Comparison of ENCODE assay signal across 23 mouse cellular contexts in genomic region chr11:8067330-8067729, GRCm38 (mm10).
DNase-seq lines count a peak whose midpoint lies in the region; ATAC-seq and TF ChIP-seq lines count a peak whose summit lies in the region.
"Had no signal": no experiment of that assay in that cellular context is flagged by ENCODE, and none has a peak within 500 bp of the region (broad histone marks: within the 10 kb centered on the region; RNA-seq: fewer than 3 reads in every experiment).

No protein-coding gene starts in this region.

- no peaks in the 10 kb centered on the region for H3K27me3 ChIP-seq in intestine, embryonic 15.5 days (replicated peaks)
- no peaks in the 10 kb centered on the region for H3K27me3 ChIP-seq in intestine, postnatal 0 days (replicated peaks; ENCODE audit: control insufficient read depth, insufficient read depth, low read length)
- no peaks in the 10 kb centered on the region for H3K27me3 ChIP-seq in midbrain, postnatal 0 days (ENCODE audit: insufficient read depth, low read length)
- H3K27me3 ChIP-seq: embryonic facial prominence, embryonic 13.5 days; embryonic facial prominence, embryonic 15.5 days; forebrain, embryonic 12.5 days; Patski had no signal

- peak; percentile 56; the same call in 1 of the 2 replicates for ATAC-seq in intestine, embryonic 15.5 days
- peak; percentile 60 for ATAC-seq in intestine, postnatal 0 days
- no peak for ATAC-seq in midbrain, postnatal 0 days (ENCODE audit: low FRiP score)
- ATAC-seq: activated CD4-positive, CD25-positive, alpha-beta regulatory T cell, adult 4 months; forebrain, embryonic 14.5 days; forebrain, embryonic 16.5 days; Patski had no signal

- no peaks in the 10 kb centered on the region for H3K36me3 ChIP-seq in intestine, embryonic 15.5 days
- no peaks in the 10 kb centered on the region for H3K36me3 ChIP-seq in intestine, postnatal 0 days (ENCODE audit: control insufficient read depth, insufficient read depth)
- H3K36me3 ChIP-seq in midbrain, postnatal 0 days (ENCODE audit: insufficient read depth, low read length) = no peaks in the 10 kb centered on the region
- H3K36me3 ChIP-seq: embryonic facial prominence, embryonic 13.5 days; embryonic facial prominence, embryonic 15.5 days; forebrain, embryonic 10.5 days; forebrain, embryonic 12.5 days had no signal

- no peak for TF ChIP-seq CTCF in intestine, postnatal 0 days (IDR thresholded peaks at IDR 0.05; ENCODE audit: low read depth)
- TF ChIP-seq CTCF in midbrain, postnatal 0 days (IDR thresholded peaks at IDR 0.05) = no peak

- H3K9me3 ChIP-seq in intestine, embryonic 15.5 days = no peaks in the 10 kb centered on the region
- H3K9me3 ChIP-seq in intestine, postnatal 0 days (ENCODE audit: control insufficient read depth) = no peaks in the 10 kb centered on the region
- H3K9me3 ChIP-seq in midbrain, postnatal 0 days (ENCODE audit: low read length) = no peaks in the 10 kb centered on the region
- H3K9me3 ChIP-seq: embryonic facial prominence, embryonic 13.5 days; embryonic facial prominence, embryonic 15.5 days; forebrain, embryonic 10.5 days; forebrain, embryonic 12.5 days had no signal

- WGBS in intestine, embryonic 15.5 days = 73% methylated on average over 4 of the region's 4 CpGs
- 44% methylated on average over 4 of the region's 4 CpGs for WGBS in intestine, postnatal 0 days
- 91% methylated on average over 4 of the region's 4 CpGs for whole genome bisulfite sequencing in midbrain, postnatal 0 days

- H3K4me3 ChIP-seq in intestine, embryonic 15.5 days (replicated peaks) = no peak overlapping the region
- no peak overlapping the region for H3K4me3 ChIP-seq in intestine, postnatal 0 days (ENCODE audit: low read depth, low read length)
- H3K4me3 ChIP-seq in midbrain, postnatal 0 days (ENCODE audit: low read depth, low read length) = no peak overlapping the region
- H3K4me3 ChIP-seq: embryonic facial prominence, embryonic 13.5 days; embryonic facial prominence, embryonic 15.5 days; erythroblast, embryonic 14.5 days; forebrain, embryonic 10.5 days; forebrain, embryonic 12.5 days had no signal

- no peak overlapping the region for H3K4me2 ChIP-seq in intestine, embryonic 15.5 days (replicated peaks)
- H3K4me2 ChIP-seq in intestine, postnatal 0 days (replicated peaks; ENCODE audit: low read depth) = no peak overlapping the region
- no peak overlapping the region for H3K4me2 ChIP-seq in midbrain, postnatal 0 days (ENCODE audit: low read depth, low read length, poor library complexity, severe bottlenecking)
- H3K4me2 ChIP-seq: embryonic facial prominence, embryonic 13.5 days; embryonic facial prominence, embryonic 15.5 days; forebrain, embryonic 12.5 days had no signal

- H3K4me1 ChIP-seq in intestine, embryonic 15.5 days (replicated peaks) = 0 out of 2 replicates have a peak, but pooled peaks cover 3% of the 10 kb centered on the region
- H3K4me1 ChIP-seq in intestine, postnatal 0 days (replicated peaks; ENCODE audit: control insufficient read depth, insufficient read depth, low read length) = no peaks in the 10 kb centered on the region
- no peaks in the 10 kb centered on the region for H3K4me1 ChIP-seq in midbrain, postnatal 0 days (ENCODE audit: insufficient read depth, low read length)

- peak; percentile 53 for DNase-seq in Muller cell, postnatal 12 days (ENCODE audit: inconsistent ontology term)
- no peak for DNase-seq in heart, postnatal 25 days (ENCODE audit: low spot score)
- DNase-seq in right cerebral cortex, adult 2 months (ENCODE audit: low spot score in 2 of 2) = no peak
- DNase-seq in midbrain, postnatal 0 days (ENCODE audit: low spot score) = no peak
- DNase-seq: adrenal gland, adult 8-10 months; adrenal gland, postnatal 14 days; adrenal gland, postnatal 36 days; cerebellum, adult 11-12 months; cerebellum, adult 2 months; cerebellum, adult 9-10 months; cerebellum, postnatal 10 days; cerebellum, postnatal 25 days had no signal

- no peak overlapping the region for H3K9ac ChIP-seq in intestine, embryonic 15.5 days
- H3K9ac ChIP-seq in intestine, postnatal 0 days (ENCODE audit: low read depth, low read length) = no peak overlapping the region
- H3K9ac ChIP-seq in midbrain, postnatal 0 days (replicated peaks; ENCODE audit: low read length, poor library complexity, severe bottlenecking) = no peak overlapping the region
- H3K9ac ChIP-seq: embryonic facial prominence, embryonic 13.5 days; embryonic facial prominence, embryonic 15.5 days; forebrain, embryonic 12.5 days had no signal

- no peak overlapping the region for H3K27ac ChIP-seq in intestine, embryonic 15.5 days
- H3K27ac ChIP-seq in intestine, postnatal 0 days (ENCODE audit: low read depth, low read length) = no peak overlapping the region
- no peak overlapping the region for H3K27ac ChIP-seq in midbrain, postnatal 0 days (ENCODE audit: low read depth, low read length)
- H3K27ac ChIP-seq: embryonic facial prominence, embryonic 13.5 days; embryonic facial prominence, embryonic 15.5 days; forebrain, embryonic 10.5 days; forebrain, embryonic 12.5 days had no signal

- intact Hi-C loops in heart, postnatal 25 days (cut with DNase I) = no loop called here
